Mouse (Mus musculus): Measurements from ENCODE around the gene Rnase2b. TPM values are rescaled to one million over a fixed set of nuclear protein-coding genes. Genes with fewer than 3 reads are reported as not detected.

Gene Rnase2b
- polyA plus RNA-seq, 1 experiment, result not detected

GRCm38 (mm10) chr14:51200466-51200865 is 38.4 kb downstream of the Rnase2b start:
- Histone ChIP-seq H3K36me3 (ENCODE audit: control insufficient read depth) (no peaks in the 10 kb centered on the region), H3K9me3 (ENCODE audit: control insufficient read depth, low read length) (no peaks in the 10 kb centered on the region), H3K4me3 (replicated peaks) (no peak overlapping the region), H3K4me1 (ENCODE audit: control insufficient read depth) (no peaks in the 10 kb centered on the region), H3K27me3 (ENCODE audit: control insufficient read depth) (no peaks in the 10 kb centered on the region)
- no peak for TF ChIP-seq GATA1 (IDR thresholded peaks at IDR 0.05; ENCODE audit: low read length)
- no peak for TF ChIP-seq TAL1 (IDR thresholded peaks at IDR 0.05; ENCODE audit: low read length)

GRCm38 (mm10) chr14:51203115-51203514 is 41.1 kb downstream of the Rnase2b start, which contains the start of gene Ear14:
Ear14 (plus strand) TSS chr14:51203391.
- no peaks in the 10 kb centered on the region for H3K4me1 ChIP-seq (ENCODE audit: control insufficient read depth)
- no peak within 1 kb of the TSS for H3K4me3 ChIP-seq (replicated peaks)
- no peaks in the 10 kb centered on the region for H3K27me3 ChIP-seq (ENCODE audit: control insufficient read depth)
- no peaks in the 10 kb centered on the region for H3K9me3 ChIP-seq (ENCODE audit: control insufficient read depth, low read length)
- H3K36me3 ChIP-seq (ENCODE audit: control insufficient read depth), result no peaks in the 10 kb centered on the region
- TF ChIP-seq TAL1 (IDR thresholded peaks at IDR 0.05; ENCODE audit: low read length), result no peak
- TF ChIP-seq GATA1 (IDR thresholded peaks at IDR 0.05; ENCODE audit: low read length), result no peak

Other genes starting within 250 kb of the Rnase2b start
- gene Osgep, start 237.4 kb upstream of the Rnase2b start, polyA plus RNA-seq (2012), result 1.4 and 1.5 TPM in 2 replicates
- 3.3 and 3.7 TPM in 2 replicates for gene Apex1, start 237.3 kb upstream of the Rnase2b start, polyA plus RNA-seq (2012)
- 6.3 and 8.9 TPM in 2 replicates for gene Pip4p1, start 231.4 kb upstream of the Rnase2b start, polyA plus RNA-seq (2012)
- 0.20 and 0.22 TPM in 2 replicates for gene Pnp, start 231.2 kb upstream of the Rnase2b start, polyA plus RNA-seq (2012)
- not detected in 2 replicates for gene Gm49342, start 217.7 kb upstream of the Rnase2b start, polyA plus RNA-seq (2012)
- gene Pnp2, start 206.3 kb upstream of the Rnase2b start, polyA plus RNA-seq (2012), result not detected in 2 replicates
- not detected in 2 replicates for gene Rnase10, start 154.5 kb upstream of the Rnase2b start, polyA plus RNA-seq (2012)
- gene Rnase9, start 120.4 kb upstream of the Rnase2b start, polyA plus RNA-seq (2012), result not detected in 2 replicates
- gene Rnase11, start 112.1 kb upstream of the Rnase2b start, polyA plus RNA-seq (2012), result not detected in 2 replicates
- gene Rnase12, start 104.6 kb upstream of the Rnase2b start, polyA plus RNA-seq (2012), result not detected in 2 replicates
- gene Olfr750, start 87.8 kb upstream of the Rnase2b start, polyA plus RNA-seq (2012), result not detected in 2 replicates
- 0.03 TPM in 1 of 2 replicates, not detected in the other for gene Rnase4, start 71.2 kb upstream of the Rnase2b start, polyA plus RNA-seq (2012)
- gene Ang, start 71.1 kb upstream of the Rnase2b start, polyA plus RNA-seq (2012), result not detected in 2 replicates
- not detected in 2 replicates for gene Eddm3b, start 47.8 kb upstream of the Rnase2b start, polyA plus RNA-seq (2012)
- gene Rnase6, start 38.4 kb upstream of the Rnase2b start, polyA plus RNA-seq (2012), result 0.09 and 0.10 TPM in 2 replicates
- gene Rnase1, start 15.5 kb upstream of the Rnase2b start, polyA plus RNA-seq (2012), result not detected in 2 replicates
- not detected in 2 replicates for gene Ang2, start 36.9 kb downstream of the Rnase2b start, polyA plus RNA-seq (2012)
- gene Ear14, start 41.1 kb downstream of the Rnase2b start, polyA plus RNA-seq (2012), result not detected in 2 replicates
- not detected in 2 replicates for gene Rnase2a, start 93.9 kb downstream of the Rnase2b start, polyA plus RNA-seq (2012)
- not detected in 2 replicates for gene Gm7247, start 199.5 kb downstream of the Rnase2b start, polyA plus RNA-seq (2012)
- gene Vmn2r88, start 248.6 kb downstream of the Rnase2b start, polyA plus RNA-seq (2012), result not detected in 2 replicates